Mouse (Mus musculus): ENCODE data around the gene Calca.

DNA sequence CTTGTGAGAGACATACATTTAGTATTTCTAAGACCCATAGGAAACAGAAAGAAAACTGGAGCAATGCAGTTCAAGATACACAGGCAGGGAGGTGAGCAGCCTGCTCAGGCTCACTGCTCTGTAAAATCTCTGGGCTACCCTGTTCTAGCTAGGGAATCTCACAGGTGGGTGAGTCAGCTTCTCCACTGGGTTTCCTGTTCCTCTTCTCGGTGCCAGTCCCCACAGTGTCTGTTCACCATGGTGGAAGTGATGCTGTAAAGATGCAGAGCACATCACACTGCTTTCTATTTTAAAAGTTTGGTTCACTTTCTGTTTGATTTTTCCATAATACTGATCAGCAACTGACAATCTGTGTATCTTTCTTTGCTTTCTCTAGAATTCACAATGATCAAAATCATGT lies 35.2 kb upstream of the Calca start:
- TF ChIP-seq CTCF (IDR thresholded peaks at IDR 0.05; ENCODE audit: borderline replicate concordance, extremely low read depth, insufficient read depth, insufficient read length) (no peak), POLR2A (IDR thresholded peaks at IDR 0.05; ENCODE audit: borderline replicate concordance, extremely low read depth, insufficient read depth, insufficient read length, poor library complexity, severe bottlenecking) (no peak)
